Mouse (Mus musculus): ENCODE results near the gene Rasgrf1.

Rasgrf1 gene

DNA sequence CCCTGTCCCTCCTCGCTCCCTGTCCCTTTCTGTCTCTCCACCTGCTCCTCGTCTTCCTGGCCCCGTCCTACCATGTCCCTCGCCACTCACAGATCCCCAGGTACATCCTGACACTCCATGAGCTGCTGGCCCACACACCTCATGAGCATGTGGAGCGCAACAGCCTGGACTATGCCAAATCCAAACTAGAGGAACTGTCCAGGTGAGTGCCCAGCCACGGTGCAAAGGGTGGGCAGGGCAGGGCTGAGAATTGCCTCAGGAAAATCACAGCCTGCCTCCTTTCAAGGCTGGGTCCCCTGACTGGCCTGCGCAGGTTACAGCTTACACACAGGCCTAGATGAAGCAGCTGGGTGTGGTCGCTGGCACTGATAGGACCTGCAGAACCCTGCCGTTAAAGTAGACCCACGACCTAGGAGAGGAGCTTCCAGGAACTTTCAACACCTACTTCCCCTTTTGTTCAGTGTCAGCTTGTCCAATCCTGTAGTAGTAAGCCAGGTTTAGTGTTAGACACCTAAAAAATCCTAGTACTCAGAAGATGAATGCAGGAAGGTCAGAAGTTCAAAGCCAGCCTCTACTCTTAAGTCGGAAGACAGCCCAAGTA lies 61.3 kb downstream of the Rasgrf1 start:
- no peak for DNase-seq (ENCODE audit: low read depth)

DNA sequence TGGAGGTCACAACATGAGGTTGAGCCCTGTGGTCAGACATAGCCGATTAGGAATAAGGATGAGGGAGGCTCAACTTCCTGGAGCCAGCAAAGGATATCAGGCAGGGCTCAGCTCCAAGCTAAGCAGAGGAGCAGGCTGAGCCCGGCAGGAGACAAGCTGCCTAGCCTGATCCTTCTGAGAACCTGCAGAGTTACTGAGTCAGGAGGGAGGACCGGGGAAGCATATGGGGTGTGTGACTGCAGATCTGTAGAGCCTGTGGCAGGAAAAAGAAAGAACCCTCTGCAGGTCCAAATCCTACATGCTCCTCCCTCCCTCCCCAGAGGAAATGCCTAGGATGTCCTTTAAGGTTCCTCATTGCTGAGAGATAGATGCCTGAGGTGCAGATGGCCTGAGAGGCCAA lies 62.6 kb downstream of the Rasgrf1 start:
- no peak for DNase-seq (ENCODE audit: low read depth)

DNA sequence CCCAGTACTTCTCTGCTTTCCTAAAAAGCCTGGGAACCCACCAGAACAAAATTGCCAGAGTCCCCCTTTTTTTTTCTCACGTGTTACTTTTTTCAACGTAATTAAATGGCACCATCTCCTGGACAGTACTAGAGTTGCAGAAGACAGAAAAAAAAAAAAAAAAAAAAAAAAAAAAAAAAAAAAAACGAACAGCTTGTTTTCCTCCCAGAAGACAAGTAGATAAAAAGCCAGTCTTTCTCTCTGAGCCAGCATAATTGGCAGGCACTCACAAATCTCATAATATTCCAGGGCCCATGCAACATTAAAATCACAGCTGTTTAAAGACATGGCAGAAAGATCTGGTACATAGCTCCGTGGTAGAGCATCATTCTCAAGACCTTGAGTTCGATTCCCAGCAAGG lies 64.1 kb downstream of the Rasgrf1 start:
- DNase-seq (ENCODE audit: low read depth), result peak; percentile 25

DNA sequence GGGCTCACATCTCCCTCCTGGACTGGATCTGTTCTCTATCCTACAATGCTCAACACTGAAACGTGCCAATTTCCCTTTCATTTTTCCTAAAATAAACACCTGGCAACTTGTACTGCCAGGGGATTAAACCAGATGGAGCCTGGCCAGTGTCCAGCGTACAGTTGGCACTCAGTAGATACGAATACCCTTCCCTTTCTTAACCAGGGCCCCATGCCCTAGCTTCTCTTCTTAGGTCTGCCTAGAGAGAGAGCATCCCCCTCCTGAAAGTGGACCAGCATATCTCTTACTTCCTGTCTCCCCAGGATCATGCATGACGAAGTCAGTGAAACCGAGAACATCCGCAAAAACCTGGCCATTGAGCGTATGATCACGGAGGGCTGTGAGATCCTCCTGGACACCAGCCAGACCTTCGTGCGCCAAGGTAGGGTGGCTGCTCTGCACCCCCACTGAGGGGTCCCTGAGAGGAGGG lies 64.8 kb downstream of the Rasgrf1 start:
- DNase-seq (ENCODE audit: low read depth), result no peak

DNA sequence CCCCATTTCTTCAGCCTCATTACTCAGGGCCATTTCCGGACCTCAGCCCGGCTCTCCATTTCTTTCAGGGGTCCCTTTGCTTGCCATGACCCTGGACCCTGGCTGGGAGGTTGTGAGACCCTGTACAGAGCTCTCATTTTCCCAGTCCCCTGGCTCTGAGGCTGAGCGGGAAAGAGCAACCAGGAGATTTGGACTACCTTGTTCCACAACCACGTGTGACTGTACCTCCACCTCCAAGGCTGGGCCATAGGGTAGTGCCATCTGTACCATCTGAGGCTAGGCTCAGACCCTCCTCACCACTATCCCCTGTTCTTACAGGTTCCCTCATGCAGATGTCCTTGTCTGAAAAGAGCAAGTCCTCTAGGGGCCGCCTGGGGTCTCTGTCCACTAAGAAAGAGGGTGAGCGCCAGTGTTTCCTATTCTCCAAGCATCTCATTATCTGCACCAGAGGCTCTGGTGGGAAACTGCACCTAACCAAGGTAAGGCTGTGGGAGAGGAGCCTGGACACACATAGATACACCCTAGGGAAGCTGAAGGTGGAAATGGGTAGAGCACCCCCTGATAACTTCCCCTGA lies 66.7 kb downstream of the Rasgrf1 start:
- DNase-seq (ENCODE audit: low read depth), result no peak

DNA sequence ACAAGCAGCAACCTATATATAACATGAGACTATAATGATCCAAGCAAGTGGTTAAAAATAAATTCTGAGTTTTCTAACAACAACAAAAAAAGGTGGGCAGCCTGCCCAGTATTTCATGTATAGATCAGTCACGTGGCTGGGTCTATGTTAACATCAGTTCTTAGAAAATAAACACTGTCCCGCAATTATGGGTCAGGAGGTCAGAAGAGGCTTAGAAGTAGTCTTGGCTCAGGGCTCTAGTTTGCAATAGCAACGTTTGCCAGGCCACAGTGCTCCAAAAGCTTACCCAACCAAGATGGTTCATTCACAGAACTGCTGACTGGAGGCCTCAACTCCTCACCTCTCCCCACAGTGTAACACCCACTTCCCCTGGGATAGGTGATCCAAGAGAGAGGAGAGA lies 69.5 kb downstream of the Rasgrf1 start:
- peak; percentile 21 for DNase-seq (ENCODE audit: low read depth)

DNA sequence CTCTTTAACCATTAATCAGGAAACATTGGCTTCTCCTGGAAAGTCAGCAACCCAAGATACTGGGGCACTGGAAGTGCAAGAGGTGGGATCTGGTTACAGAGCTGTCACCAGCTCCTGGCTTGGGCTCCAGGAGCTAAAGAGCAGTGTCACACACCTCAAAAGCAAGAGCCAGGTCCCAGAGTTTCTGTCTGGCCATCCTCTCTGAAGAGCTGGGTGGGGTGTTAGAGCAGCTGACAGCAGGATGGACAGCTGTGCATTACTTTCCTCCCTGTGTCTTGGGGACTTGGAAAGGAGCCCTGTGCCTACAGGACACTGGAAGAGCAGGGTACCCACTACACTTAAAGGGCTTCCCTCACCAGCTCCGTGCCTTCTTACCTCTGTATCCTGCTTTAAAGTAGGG lies 72.5 kb downstream of the Rasgrf1 start:
- no peak for DNase-seq (ENCODE audit: low read depth)

DNA sequence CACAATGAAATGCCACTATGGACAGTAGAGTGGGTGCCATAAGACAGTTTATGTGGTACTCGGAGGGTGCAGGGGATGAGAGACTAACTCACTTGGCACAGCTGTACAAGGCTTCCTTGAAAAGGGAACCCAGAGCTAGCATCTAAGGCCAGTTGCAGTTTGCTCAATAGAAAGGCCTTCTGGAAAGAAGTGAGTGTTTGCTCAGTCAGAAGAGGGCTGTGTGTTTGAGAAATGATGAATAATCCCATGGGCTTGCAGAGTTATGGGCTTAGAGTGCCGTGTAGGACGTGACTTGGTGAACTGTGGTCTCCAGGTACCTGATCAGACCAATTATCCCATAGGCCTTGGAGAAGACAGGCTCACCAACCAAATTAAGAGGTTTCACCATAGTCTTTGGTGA lies 78.3 kb downstream of the Rasgrf1 start:
- DNase-seq (ENCODE audit: low read depth), result no peak

DNA sequence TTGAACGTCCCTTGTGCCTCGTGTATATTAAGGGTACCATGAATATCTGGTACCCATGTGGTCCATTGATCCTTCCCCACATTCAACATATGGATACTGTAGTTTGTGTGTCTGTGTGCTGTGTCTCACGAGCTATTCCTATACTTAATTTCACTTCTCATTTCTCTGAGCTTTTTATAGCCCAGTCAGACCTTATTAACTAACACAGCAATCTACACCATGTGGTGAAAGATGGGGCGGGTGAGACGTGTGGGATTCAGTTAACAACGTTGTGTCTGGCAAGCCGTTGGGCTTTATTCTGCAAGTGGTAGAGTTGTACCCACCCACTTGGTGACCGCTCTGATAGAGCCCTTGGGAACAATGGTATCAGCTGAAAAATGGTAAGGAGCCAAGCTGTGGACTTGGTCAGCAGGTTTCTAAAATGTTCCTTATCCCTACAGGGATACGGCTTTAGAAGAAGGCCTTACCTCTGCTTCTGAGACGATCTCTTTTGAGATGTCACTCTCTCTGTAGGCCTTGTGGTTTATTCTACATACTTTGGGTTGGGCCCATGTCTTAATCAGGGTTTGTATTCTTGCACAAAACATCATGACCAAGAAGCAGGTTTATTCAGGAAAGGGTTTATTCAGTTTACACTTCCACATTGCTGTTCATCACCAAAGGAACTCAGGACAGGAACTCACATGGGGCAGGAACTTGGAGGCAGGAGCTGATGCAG lies 79.3 kb downstream of the Rasgrf1 start:
- DNase-seq (ENCODE audit: low read depth), result no peak

DNA sequence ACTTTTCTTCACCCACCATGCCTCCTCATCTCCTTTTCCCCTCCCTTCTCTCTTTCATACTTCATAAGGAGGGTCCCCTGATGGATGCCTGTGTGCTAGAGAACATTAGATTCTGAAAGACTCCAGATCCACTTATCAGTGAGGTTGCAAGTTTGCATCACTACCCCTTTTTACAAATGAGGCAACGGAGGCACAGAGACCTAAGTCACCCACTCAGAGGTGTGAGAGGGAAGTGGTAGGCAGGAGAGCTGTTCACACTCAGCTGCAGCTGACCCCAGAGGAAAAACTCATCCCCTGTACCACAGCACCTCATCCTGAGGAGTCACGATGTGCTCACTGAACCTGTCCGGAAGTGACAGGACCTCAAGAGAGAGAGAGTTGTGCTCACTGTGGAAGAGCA lies 96.7 kb downstream of the Rasgrf1 start:
- no peak for DNase-seq (ENCODE audit: low read depth)

DNA sequence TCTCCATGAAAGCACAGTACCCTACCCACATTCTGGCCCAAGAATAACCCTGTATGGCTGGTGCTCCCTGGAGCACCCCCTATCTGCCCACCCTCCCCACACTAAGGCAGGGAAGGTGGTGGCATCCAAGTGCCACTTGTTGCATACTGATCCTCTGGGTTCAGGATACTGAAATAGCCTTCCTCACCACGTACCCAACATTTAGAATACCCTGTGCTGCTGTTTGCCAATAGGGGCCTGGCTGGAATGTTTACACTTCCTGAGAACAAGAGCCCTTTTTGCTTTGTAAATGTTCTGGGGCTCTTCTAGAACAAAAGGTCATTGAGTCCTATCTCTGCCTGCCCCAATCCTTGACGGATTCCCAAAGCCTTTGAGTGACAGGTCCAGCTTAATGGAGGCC lies 97.4 kb downstream of the Rasgrf1 start:
- no peak for DNase-seq (ENCODE audit: low read depth)

DNA sequence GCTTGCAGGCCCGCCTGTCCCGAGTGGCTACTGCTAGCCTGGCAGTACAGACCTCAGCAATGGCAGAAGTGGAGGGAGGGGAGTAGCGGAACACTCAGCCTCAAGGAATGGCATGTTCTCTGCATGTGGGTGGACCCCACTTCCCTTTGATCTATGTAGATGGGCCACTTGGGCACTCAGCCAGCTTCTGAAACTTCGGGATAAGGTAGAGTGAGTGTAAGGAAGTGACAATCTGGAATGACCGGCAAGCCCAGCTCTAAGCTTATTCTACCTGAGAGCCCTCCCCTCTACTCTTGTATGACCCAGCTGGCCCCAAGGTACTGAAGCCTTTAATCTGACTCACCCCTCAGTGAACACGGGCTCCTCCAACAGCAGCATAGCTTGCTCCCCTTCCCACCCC lies 98.4 kb downstream of the Rasgrf1 start:
- no peak for DNase-seq (ENCODE audit: low read depth)

DNA sequence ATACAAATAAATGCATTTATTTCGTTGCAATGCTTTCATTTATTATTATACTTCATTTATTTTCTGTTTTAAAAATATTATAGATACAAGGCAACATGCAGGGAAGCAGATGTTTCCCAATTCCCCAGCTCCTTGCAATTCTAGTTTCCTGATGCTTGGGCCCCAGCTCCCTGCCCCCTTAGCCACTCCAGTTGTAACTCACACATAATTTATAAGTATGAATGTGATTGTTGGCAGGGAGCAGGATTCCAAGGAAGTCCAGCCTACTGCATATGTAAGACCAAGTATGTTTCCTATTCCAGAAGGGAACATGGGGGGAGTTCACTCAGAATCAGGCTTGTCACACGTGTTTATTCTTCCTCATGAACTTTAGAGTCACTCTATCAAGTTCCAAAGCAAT lies 102.1 kb downstream of the Rasgrf1 start:
- no peak for DNase-seq (ENCODE audit: low read depth)

DNA sequence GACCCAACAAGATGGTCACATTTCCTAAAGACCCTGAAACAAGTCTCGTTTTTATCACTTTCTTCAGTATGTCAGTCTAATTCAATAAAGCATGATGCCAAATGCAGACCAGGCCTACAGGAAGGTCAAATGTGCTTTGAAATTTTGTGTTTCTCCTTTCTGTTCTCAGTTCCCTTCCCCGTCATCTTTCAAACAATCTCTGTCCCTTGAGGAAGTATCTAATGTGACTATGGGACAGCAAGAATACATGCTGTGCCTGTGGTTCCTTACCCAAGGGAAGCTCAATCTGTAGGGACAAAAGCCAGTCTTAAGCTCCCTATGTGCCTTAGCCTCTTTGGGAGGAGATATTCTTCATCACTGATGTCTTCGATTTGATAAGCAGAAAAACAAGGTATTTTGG lies 104.9 kb downstream of the Rasgrf1 start:
- no peak for DNase-seq (ENCODE audit: low read depth)

DNA sequence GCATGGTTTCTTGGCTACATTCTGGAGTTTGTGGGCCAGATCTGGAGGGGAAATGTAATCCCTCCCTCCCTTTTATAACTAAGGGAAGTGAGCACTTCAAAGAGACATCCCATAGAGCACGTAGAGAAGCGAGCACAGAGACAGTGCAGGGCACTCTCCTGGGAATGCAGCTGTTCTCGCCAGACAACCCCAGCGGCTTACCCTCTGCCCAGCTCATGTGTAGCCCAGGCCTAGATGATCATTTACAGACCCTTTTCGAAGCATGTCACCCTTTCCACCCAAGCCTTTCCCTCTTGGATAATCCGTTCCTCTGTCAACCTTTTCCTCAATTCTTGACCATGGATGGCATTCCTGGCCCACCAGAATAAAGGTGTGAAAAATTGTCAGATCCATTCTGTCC lies 106.5 kb downstream of the Rasgrf1 start:
- DNase-seq (ENCODE audit: low read depth), result no peak

DNA sequence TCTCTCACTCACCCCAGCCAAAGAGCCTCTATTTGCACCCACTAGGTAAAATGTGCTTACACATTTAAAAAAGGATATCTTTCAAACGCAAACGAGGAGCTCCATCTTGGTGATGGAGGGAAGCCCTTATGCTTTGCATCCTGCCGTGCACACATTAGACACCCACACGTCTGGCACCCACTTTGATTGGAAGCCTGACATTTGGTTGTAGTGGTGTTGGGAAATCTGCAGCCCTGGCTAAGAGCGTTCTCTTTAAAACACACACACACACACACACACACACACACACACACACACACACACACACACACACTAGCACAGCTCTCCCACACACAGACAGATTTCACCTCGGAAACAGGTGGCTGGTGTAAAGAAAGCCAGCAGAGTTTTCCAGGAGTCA lies 111.2 kb downstream of the Rasgrf1 start:
- DNase-seq (ENCODE audit: low read depth), result no peak

DNA sequence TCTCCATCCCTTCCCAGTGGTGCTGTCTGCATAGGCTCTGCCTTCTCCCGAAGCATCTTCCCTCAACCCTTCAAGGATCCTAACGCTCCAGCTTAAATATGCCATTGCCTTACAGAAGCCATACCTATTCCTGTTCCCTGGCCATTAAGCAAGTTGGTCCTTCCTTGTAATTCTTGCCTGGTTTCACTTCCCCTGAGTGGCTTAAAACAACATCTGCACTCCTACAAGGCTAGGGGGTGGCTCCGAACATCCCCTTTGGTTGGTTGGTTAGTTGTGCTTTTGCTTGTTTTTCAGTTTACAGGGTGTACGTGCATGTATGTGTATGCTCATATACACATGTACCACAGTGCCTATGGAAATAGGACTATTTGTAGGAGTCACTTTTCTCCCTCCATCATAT lies 111.7 kb downstream of the Rasgrf1 start:
- no peak for DNase-seq (ENCODE audit: low read depth)

DNA sequence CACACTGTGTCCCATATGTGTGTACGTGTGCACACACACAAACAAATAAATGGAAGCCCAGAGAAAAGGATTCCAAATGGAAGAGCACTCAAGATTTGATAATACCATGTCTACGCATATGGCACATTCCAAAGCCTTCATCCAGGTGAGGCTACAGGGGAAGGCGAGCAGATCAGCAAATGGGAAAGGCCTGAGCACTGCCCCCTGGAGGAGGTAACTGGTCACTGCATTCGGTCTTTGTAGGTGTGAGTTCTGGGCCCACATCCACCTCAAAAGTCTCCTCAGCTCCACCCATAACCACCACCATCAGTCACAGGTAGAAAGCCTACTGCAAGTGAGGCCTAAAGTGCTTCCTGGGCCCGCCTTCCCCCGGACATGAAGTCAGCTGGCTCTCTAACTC lies 118.0 kb downstream of the Rasgrf1 start:
- DNase-seq (ENCODE audit: low read depth), result no peak

DNA sequence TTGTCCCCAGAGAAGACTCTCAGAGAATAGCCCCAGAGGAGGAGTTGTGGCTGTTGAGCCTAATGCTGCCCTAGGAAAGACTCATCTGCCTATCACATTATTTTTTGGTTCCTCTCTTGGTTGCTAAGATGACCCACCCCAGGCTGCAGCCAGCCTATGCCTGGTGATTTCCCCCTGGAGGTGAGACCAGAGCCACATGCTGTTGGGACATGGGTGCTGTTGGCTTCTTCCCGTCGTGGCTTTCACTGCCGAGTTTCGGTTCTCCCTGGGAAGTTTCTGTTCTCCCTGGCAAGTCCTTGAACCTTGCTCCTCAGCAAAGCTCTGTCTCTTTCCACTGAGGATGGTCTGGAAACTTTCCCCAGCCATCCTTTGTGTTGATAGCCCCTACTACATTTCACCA lies 124.2 kb downstream of the Rasgrf1 start:
- DNase-seq (ENCODE audit: low read depth), result no peak

DNA sequence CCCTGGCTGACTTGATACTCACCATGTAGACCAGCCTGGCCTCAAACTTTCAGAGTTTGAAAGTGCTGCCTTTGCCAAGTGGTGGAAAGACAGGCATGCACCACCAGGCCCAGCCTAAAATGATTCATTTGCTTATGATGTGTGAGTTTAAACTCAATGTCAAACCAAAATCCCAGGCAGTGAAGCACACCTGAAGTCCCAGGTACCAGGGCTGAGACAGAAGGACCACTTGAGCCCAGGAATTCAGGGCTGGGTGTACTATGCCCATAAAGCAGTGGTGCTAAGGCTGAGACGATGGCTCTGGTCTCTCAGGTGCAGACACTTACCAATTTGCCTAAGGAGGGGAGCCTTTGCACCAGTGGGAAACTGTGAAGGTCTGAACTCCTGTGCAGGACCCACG lies 125.5 kb downstream of the Rasgrf1 start:
- DNase-seq (ENCODE audit: low read depth), result no peak

DNA sequence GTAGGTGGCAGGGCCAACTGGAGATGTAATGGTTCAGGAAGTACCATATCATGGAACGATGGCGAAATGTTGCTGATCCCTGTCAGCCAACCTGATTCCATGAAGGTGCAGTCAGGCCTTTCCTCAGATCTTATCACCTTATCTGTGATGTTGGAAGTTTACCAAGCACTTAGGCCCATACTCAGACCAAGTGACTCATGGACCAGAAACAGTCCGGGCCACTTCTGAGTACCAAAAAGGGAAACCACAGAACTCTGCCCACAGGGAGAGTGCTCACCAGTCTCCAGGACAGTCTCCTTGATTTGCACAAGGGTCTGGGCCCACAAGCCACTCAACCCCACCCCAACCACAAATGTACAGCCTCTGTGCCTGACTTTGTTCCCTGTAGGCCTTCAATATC lies 126.1 kb downstream of the Rasgrf1 start:
- no peak for DNase-seq (ENCODE audit: low read depth)

DNA sequence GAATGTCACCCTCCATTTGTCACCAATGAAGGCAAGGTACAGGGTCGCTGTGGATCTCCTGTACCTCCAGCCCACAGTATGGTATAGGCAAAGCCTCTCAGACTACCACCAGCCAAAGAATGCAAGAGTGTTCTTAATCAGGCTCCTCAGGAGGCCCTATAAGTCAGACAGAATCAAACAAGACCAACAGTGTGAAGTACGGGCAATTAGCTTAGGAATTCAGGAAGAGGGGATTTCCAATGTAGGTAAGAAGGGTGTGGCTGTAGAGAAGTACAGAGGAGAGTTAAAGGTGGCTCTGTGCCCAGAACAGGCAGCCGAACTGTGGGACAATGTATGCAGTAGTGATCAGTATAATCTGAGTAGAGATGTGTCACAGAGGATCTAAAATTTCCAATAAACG lies 126.6 kb downstream of the Rasgrf1 start:
- no peak for DNase-seq (ENCODE audit: low read depth)

DNA sequence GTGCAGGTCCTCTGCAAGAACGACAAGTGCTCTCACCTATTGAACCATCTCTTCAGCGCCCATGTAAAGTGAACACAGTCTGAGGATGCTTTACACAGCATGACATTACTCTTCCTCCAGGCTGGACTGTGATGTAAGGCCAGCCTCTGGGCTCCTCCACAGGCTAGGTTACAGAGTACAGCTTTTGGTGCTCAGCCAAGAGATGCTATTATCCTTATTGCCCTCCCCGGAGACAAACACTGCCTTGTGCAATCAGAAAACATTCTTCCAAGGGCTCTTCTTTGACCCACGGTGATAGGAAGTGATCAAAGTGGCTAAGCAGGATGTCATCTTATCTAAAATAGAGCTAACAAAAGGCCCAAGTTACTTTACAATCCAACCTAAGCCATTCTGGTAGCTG lies 128.8 kb downstream of the Rasgrf1 start:
- no peak for DNase-seq (ENCODE audit: low read depth)

DNA sequence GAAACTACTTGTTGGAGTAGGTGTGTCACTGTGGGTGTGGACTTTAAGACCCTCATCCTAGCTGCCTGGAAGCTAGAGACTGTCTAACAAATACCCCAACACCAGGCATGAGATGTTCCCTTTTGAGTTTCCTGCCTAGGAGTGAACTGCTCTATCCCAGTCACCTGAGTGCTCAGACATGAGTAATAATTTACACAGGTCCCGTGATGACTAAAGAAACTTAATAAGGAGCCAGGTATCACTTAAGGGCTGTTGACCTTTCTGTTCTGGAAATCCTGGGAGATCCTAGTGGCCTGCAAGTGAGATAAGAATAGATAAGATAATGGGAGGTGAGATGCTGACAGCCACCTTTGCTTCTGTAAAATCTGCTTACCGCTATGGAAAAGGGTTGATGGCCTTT lies 131.2 kb downstream of the Rasgrf1 start:
- no peak for DNase-seq (ENCODE audit: low read depth)
